Mouse (Mus musculus) heart, postnatal 36 days (tissue): ENCODE results near the gene Med13l. TPM values are rescaled to one million over a fixed set of nuclear protein-coding genes. Genes with fewer than 3 reads are reported as not detected.

Experiments
- DNase-seq, 2 experiments: peaks; one replicate each; pipeline ENCODE4 v3.0.0; 2021 to 2022
- intact Hi-C: fragments of 180-260 bp; cut with DNase I; formaldehyde crosslinking; loops from one replicate; pipeline ENCODE4 v1.15.1; 2025
- total RNA-seq, 2 experiments: library from RNA; stranded (reverse); gene quantifications; 2 replicates each; pipeline ENCODE4 v1.2.3; 2021

Gene Med13l
- total RNA-seq, 2 experiments from 2014 or later = 29.7 to 32.2 TPM

DNA sequence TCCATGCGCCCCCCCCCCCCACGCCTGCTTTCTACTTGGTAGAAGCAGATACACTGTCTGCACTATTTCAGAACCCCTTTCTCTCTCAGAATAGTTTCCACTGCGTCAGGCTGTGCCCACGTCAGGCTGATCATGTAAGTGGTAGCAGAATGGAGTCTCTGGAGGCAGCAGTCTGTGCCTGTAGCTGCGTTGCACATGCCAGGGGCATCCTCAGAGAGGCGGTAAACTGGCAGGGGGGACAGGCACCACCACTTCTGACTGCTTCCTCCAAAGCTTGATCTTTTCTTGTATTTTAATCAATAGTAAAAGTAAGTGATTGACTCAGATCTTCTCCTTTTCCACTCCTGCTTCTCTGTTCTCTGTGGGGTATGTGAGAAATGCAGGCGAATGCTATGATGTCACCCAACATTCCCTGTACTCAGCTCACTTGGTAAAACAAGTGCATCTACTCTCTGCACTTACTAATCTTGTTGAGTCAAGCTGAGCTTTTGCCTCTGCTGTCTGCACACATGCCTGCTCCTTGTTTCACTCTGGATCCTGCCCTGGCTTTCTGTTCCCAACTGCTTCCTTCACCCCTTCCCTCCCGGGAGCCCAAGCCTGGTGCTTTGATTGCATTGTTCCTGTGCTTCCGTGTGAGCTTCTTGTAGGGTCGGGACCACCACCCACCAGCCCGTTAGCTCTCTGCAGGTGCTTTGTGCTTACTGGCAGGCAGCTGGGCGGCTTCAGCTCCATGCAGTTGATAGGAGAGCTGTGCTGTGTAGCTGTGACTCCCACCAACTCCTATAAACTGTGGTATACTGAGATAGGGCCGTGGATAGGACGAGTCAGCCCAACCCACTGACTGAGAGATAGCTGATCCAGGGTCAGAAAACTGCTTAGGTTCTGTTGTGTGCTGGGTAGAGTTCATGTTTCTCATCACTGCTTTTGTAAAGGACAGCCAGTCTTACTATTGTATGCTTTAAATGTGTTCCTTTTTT lies 156.1 kb downstream of the Med13l start:
- DNase-seq = no peak
- intact Hi-C loops = no loop called here

DNA sequence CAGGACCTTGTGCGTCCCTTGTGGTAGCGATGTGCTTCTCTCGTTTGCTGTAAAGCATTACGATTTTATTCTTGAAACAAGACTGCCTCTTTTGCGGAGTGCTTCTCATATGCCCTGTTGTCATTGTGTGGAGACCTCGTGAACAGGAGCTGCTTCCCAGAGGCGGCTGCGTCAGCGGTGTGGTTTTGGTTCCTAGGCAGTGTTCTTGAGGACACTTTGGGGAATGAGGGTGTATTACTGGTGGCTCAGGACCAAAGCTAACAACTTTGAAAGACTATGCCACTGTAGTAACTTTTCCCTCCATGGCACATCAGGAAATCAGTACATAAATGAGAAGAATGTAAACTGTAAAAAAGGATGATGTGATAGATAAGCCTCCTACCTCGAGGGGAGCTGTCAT lies 157.0 kb downstream of the Med13l start:
- intact Hi-C loops = no loop called here

GRCm38 (mm10) chr5:118718070-118718469 lies 157.6 kb downstream of the Med13l start:
- DNase-seq = no peak
- intact Hi-C loops = no loop called here

More for the DNA sequence above, 157.0 kb downstream of the Med13l start:
- no peak for DNase-seq

- no peak for DNase-seq
- intact Hi-C loops = no loop called here
These were observed 160.9 kb downstream of the Med13l start for GRCm38 (mm10) chr5:118721416-118721815.

DNA sequence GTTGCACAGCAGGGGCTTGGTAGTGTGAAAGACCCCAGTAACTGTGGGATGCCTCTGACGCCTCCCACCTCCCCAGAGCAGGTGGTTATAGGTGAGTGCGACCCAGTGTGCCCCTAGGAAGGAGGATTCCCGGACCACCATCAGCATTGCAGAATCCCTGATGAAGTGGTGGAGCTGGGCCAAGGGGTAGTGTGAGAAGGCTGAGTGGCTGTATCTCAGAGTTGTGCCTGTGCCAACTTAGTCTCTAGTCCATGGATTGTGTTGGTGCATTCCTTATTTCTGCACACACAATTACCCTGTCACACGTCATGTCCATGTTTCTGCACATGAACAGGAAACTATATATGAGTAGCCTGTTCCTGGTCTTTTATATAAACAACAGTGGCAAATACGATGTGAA lies 161.4 kb downstream of the Med13l start:
- intact Hi-C loops = no loop called here
- no peak for DNase-seq

GRCm38 (mm10) chr5:118722456-118722855 lies 162.0 kb downstream of the Med13l start:
- intact Hi-C loops = no loop called here

GRCm38 (mm10) chr5:118725425-118725824 lies 164.9 kb downstream of the Med13l start:
- no peak for DNase-seq
- intact Hi-C loops = no loop called here

More at GRCm38 (mm10) chr5:118722456-118722855, 162.0 kb downstream of the Med13l start:
- no peak for DNase-seq

- DNase-seq = no peak
- intact Hi-C loops = no loop called here
These were observed 165.5 kb downstream of the Med13l start for GRCm38 (mm10) chr5:118725886-118726505.

DNA sequence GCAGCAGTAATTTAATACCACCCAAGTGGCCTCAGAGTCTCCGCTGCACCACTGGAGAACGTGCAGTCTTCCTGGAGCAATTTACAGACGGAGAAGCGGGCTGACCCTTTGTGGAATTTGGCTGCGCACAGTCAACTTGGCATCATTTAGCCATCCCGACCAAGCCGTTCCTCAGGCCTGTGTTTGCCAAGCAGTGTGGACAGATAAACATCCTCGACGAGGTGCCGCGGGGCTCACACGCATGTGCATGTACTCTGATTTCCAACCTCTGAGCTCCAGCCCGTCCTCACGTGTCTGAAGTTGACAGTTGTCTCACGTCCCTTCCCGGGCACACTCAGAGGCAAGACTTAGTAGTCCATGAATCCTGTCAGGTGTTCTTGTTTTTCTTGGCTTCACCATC lies 166.9 kb downstream of the Med13l start:
- no peak for DNase-seq
- intact Hi-C loops = no loop called here

DNA sequence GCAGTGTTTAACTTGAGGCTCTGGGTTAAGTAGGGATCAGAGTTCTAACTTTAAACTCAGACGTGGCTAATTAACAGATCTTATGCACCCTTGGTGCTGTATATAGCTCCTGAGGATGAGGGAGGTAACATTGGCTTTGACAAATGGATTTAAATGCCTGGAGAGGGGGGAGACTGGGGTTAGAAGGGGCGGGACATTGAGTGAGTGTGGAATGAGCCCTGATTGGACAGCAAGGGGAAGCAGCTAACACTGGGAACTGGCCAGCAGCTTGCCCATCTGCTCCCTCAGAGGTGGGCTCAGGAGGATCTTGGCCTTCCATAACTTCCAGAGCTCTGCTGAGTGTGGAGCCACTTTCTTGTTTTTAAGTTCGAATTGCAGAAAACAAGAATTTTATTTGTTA lies 171.7 kb downstream of the Med13l start:
- DNase-seq = no peak
- intact Hi-C loops = no loop called here

DNA sequence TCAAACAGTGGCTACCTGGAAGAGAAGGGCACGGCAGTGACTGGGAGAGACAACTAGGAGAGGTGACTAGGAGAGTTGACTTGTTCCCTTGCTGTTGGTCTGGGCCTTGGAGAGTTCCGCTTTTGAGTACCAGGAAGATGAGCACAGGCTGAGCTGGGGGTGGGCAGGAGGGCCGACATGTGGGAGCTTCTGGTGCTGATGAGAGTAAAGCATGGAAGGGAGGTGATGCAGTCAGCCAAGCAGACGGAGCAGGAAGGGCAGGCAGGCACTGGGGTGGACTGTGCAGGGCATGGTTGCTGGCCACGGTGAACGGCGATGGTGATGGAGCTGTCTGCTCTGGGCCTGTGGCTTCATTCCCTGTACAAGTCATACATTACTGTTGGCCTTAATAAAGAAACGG lies 172.2 kb downstream of the Med13l start:
- no peak for DNase-seq
- intact Hi-C loops = no loop called here

DNA sequence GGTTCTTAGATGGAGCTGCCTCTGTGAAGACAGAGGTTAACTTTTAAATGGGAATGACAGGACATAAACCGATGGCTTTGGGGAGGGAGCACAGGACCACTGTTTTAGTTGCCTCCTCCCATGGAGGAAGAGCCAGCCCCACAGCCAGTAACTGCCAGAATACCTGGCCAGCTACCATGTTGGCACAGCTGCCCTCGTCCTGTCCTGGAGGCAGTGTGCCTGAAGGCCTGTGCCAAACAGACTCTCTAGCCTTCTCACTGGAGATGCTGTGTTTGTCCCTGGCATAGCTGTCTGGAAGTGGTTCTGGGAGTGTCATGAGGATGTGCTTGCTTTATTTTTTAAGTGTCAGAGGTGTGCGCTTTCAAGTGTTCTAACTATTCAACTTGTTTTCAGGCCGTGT lies 173.1 kb downstream of the Med13l start:
- DNase-seq = peak in 1 of 2 experiments; percentile 24
- intact Hi-C loops = no loop called here

GRCm38 (mm10) chr5:118734455-118734854 lies 174.0 kb downstream of the Med13l start:
- no peak for DNase-seq
- intact Hi-C loops = no loop called here

DNA sequence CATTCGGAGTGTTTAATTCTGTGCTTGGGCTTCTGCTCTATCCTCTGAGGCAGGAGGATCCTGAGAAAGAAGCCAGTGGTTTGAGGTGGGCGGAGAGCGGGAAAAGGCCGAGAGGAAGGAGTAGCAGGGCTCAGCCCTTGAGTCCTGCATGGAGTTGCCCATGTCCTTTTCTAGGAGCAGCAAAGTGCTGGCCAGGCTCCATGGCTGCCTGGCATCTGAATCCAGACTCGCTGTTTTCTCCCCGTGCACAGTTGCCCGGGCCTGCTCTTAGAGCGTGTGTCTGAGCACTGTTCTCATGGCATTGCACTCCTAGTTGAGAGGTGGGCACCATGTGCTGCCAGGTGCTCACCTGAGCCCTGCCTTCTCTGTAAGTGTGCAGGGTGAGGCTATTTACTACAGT lies 175.3 kb downstream of the Med13l start:
- intact Hi-C loops = loop anchor here (2.0 kb wide), 1 partner anchor 141 kb away; no protein-coding TSS in a partner anchor
- no peak for DNase-seq

GRCm38 (mm10) chr5:118737548-118737947 lies 177.1 kb downstream of the Med13l start:
- intact Hi-C loops = loop anchor here (1.0 to 2.0 kb wide), 3 partner anchors 143 to 469 kb away; no protein-coding TSS in a partner anchor
- peak; percentile 70 for DNase-seq

- intact Hi-C loops = no loop called here
- DNase-seq = no peak
These were observed 182.6 kb downstream of the Med13l start for GRCm38 (mm10) chr5:118743067-118743466.

- no peak for DNase-seq
These were observed 186.5 kb downstream of the Med13l start for GRCm38 (mm10) chr5:118747026-118747425.

GRCm38 (mm10) chr5:118751446-118752179 lies 191.1 kb downstream of the Med13l start:
- intact Hi-C loops = no loop called here
- no peak for DNase-seq

More at GRCm38 (mm10) chr5:118747026-118747425, 186.5 kb downstream of the Med13l start:
- intact Hi-C loops = no loop called here

DNA sequence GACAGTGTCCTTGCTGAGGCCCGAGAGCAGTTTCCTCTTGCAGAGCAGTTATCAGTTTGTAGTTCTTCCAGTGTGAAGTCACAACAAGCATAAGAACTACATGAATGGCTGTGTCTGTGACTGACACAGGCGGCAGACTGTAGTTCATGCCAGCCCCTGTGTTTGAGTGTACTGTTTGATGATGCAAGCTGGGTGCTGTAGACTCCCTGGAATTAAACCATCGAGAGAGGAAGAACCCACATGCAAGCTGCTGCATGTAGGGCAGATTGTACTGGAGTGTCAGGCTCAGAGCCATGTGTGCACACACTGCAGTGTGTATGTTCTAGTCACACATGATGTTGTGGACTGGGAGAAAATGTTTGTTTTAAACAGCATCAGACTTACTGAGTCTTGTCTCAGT lies 192.4 kb downstream of the Med13l start:
- intact Hi-C loops = no loop called here
- DNase-seq = no peak

- DNase-seq = peak in 1 of 2 experiments; percentile 18
- intact Hi-C loops = no loop called here
These were observed 193.1 kb downstream of the Med13l start for GRCm38 (mm10) chr5:118753471-118754044.
